Mouse (Mus musculus) hindbrain, embryonic 16.5 days (tissue): Measurements from ENCODE around the gene Kcnc3. TPM values are rescaled to one million over a fixed set of nuclear protein-coding genes. Genes with fewer than 3 reads are reported as not detected.
A peak's percentile ranks its signal among the peaks of the same experiment; 100 is the strongest.

ENCODE experiments used
- ATAC-seq: fragments of 200-750 bp; cut with Nextera tagmentation; 2 replicates; pipeline ENCODE4 v1.8.0; 2017; ENCODE audit warnings: moderate TSS enrichment, moderate library complexity
- H3K27ac ChIP-seq: fragments of 300-500 bp; sonication (generic); 2 replicates; pipeline ENCODE4 v1.5.1; 2014; ENCODE audit warnings: low read depth, mild to moderate bottlenecking, control low read depth, low read length, moderate library complexity
- H3K27me3 ChIP-seq: fragments of 300-500 bp; sonication (generic); replicated peaks from 2 replicates; pipeline ENCODE4 v1.6.1; 2014; ENCODE audit warnings: low read length; ENCODE audit not compliant: control insufficient read depth, insufficient read depth
- H3K36me3 ChIP-seq: fragments of 300-500 bp; sonication (generic); 2 replicates; pipeline ENCODE4 v1.6.1; 2014; ENCODE audit warnings: mild to moderate bottlenecking, low read length, moderate library complexity, mixed read lengths; ENCODE audit not compliant: control insufficient read depth, insufficient read depth
- H3K4me1 ChIP-seq: fragments of 300-500 bp; sonication (generic); 2 replicates; pipeline ENCODE4 v1.6.1; 2014; ENCODE audit warnings: low read depth, low read length; ENCODE audit not compliant: control insufficient read depth, insufficient read depth
- H3K4me2 ChIP-seq: fragments of 300-500 bp; sonication (generic); 2 replicates; pipeline ENCODE4 v1.6.1; 2014; ENCODE audit warnings: mild to moderate bottlenecking, low read length, control low read depth, moderate library complexity
- H3K4me3 ChIP-seq: fragments of 300-500 bp; sonication (generic); 2 replicates; pipeline ENCODE4 v1.5.1; 2014; ENCODE audit warnings: mild to moderate bottlenecking, low read length, control low read depth, moderate library complexity
- H3K9ac ChIP-seq: fragments of 300-500 bp; sonication (generic); 2 replicates; pipeline ENCODE4 v1.6.1; 2014; ENCODE audit warnings: low read depth, mild to moderate bottlenecking, control low read depth, low read length, moderate library complexity
- H3K9me3 ChIP-seq: fragments of 300-500 bp; sonication (generic); 2 replicates; pipeline ENCODE4 v1.6.1; 2014; ENCODE audit warnings: mild to moderate bottlenecking, low read length, moderate library complexity; ENCODE audit not compliant: control insufficient read depth
- WGBS: fragments of 180-500 bp; shearing (Covaris S2); extraction: QIAGEN DNeasy Blood & Tissue Kit; methylation state at CpG from one replicate; pipeline ENCODE4 v1.1.7; 2014; 5-methylcytosine and 5-hydroxymethylcytosine counted together
- polyA plus RNA-seq: library from polyadenylated mRNA; unstranded; fragments of >200 nt; fragmentation: Nextera tagmentation; extraction: Ambion mirVana; gene quantifications from 2 replicates; pipeline ENCODE4 v1.2.1, GENCODE M21; 2015

Kcnc3 gene
- polyA plus RNA-seq, 1 experiment from 2014 or later: 8.5 TPM

GRCm38 (mm10) chr7:44582709-44583108 lies 7.8 kb upstream of the Kcnc3 start:
- ATAC-seq: no peak
- Histone ChIP-seq H3K36me3 (no peaks in the 10 kb centered on the region), H3K4me1 (peaks cover under 1% of the 10 kb centered on the region; the same call in 1 of the 2 replicates), H3K9me3 (peaks cover 7% of the 10 kb centered on the region; the same call in 1 of the 2 replicates), H3K9ac (no peak overlapping the region), H3K4me2 (no peak overlapping the region), H3K27ac (no peak overlapping the region), H3K4me3 (no peak overlapping the region), H3K27me3 (no peaks in the 10 kb centered on the region)
- 75% methylated on average over 5 of the region's 5 CpGs for WGBS

- 91% methylated on average over 1 of the region's 1 CpGs for WGBS
- Histone ChIP-seq H3K36me3 (no peaks in the 10 kb centered on the region), H3K9ac (no peak overlapping the region), H3K4me2 (no peak overlapping the region), H3K27me3 (no peaks in the 10 kb centered on the region), H3K4me1 (peaks cover 5% of the 10 kb centered on the region; the same call in 1 of the 2 replicates), H3K9me3 (peaks cover 7% of the 10 kb centered on the region; the same call in 1 of the 2 replicates), H3K4me3 (no peak overlapping the region), H3K27ac (no peak overlapping the region)
- no peak for ATAC-seq
These were observed 7.3 kb upstream of the Kcnc3 start for GRCm38 (mm10) chr7:44583146-44583545.

GRCm38 (mm10) chr7:44584265-44584804 lies 6.1 kb upstream of the Kcnc3 start:
- Histone ChIP-seq H3K9ac (no peak overlapping the region), H3K4me2 (no peak overlapping the region)
- WGBS: 80% methylated on average over 4 of the region's 4 CpGs

GRCm38 (mm10) chr7:44584921-44585320 lies 5.5 kb upstream of the Kcnc3 start:
- Histone ChIP-seq H3K27ac (no peak overlapping the region), H3K4me3 (no peak overlapping the region), H3K27me3 (no peaks in the 10 kb centered on the region), H3K4me2 (no peak overlapping the region), H3K9ac (no peak overlapping the region), H3K4me1 (peaks cover 16% of the 10 kb centered on the region; the same call in 1 of the 2 replicates), H3K9me3 (peaks cover 2% of the 10 kb centered on the region; the same call in 1 of the 2 replicates), H3K36me3 (no peaks in the 10 kb centered on the region)
- no peak for ATAC-seq
- 90% methylated on average over 6 of the region's 6 CpGs for WGBS

More at GRCm38 (mm10) chr7:44584265-44584804, 6.1 kb upstream of the Kcnc3 start:
- ATAC-seq: no peak
- Histone ChIP-seq H3K4me3 (no peak overlapping the region), H3K4me1 (peaks cover 10% of the 10 kb centered on the region; the same call in 1 of the 2 replicates), H3K27me3 (no peaks in the 10 kb centered on the region), H3K9me3 (peaks cover 2% of the 10 kb centered on the region; the same call in 1 of the 2 replicates), H3K27ac (no peak overlapping the region), H3K36me3 (no peaks in the 10 kb centered on the region)

- no peak overlapping the region for H3K4me2 ChIP-seq
- no peak for ATAC-seq
- no peaks in the 10 kb centered on the region for H3K36me3 ChIP-seq
- no peak overlapping the region for H3K4me3 ChIP-seq
- no peak overlapping the region for H3K27ac ChIP-seq
- peaks cover 18% of the 10 kb centered on the region; the same call in 1 of the 2 replicates for H3K4me1 ChIP-seq
- peaks cover 2% of the 10 kb centered on the region; the same call in 1 of the 2 replicates for H3K9me3 ChIP-seq
- no peak overlapping the region for H3K9ac ChIP-seq
- no peaks in the 10 kb centered on the region for H3K27me3 ChIP-seq
- WGBS: 90% methylated on average over 6 of the region's 6 CpGs
These were observed 4.9 kb upstream of the Kcnc3 start for GRCm38 (mm10) chr7:44585606-44586005.

- Histone ChIP-seq H3K36me3 (no peaks in the 10 kb centered on the region), H3K4me1 (peaks cover 22% of the 10 kb centered on the region), H3K4me2 (peak overlapping the region; percentile 91), H3K27ac (peak overlapping the region; percentile 59), H3K9me3 (no peaks in the 10 kb centered on the region), H3K9ac (peak overlapping the region; percentile 47), H3K27me3 (no peaks in the 10 kb centered on the region), H3K4me3 (peak overlapping the region; percentile 72)
- no peak for ATAC-seq
- WGBS: 7% methylated on average over 19 of the region's 19 CpGs
These were observed 3.9 kb upstream of the Kcnc3 start for GRCm38 (mm10) chr7:44586518-44586917.

GRCm38 (mm10) chr7:44586930-44587329 lies 3.5 kb upstream of the Kcnc3 start:
- peak overlapping the region; percentile 59; the same call in 1 of the 2 replicates for H3K27ac ChIP-seq
- WGBS: under 1% methylated on average over 18 of the region's 18 CpGs
- H3K27me3 ChIP-seq: no peaks in the 10 kb centered on the region
- peak overlapping the region; percentile 91 for H3K4me2 ChIP-seq
- peak overlapping the region; percentile 47 for H3K9ac ChIP-seq
- peaks cover 26% of the 10 kb centered on the region for H3K4me1 ChIP-seq
- no peaks in the 10 kb centered on the region for H3K36me3 ChIP-seq
- H3K9me3 ChIP-seq: no peaks in the 10 kb centered on the region
- ATAC-seq: peak; percentile 55
- peak overlapping the region; percentile 72 for H3K4me3 ChIP-seq

- H3K4me2 ChIP-seq: peak overlapping the region; percentile 91
- H3K9ac ChIP-seq: peak overlapping the region; percentile 47
- no peaks in the 10 kb centered on the region for H3K27me3 ChIP-seq
- ATAC-seq: no peak
- peaks cover 34% of the 10 kb centered on the region for H3K4me1 ChIP-seq
- H3K4me3 ChIP-seq: peak overlapping the region; percentile 72
- H3K9me3 ChIP-seq: no peaks in the 10 kb centered on the region
- H3K27ac ChIP-seq: no peak overlapping the region
- no peaks in the 10 kb centered on the region for H3K36me3 ChIP-seq
- 35% methylated on average over 6 of the region's 6 CpGs for WGBS
These were observed 2.8 kb upstream of the Kcnc3 start for GRCm38 (mm10) chr7:44587676-44588075.

- H3K4me2 ChIP-seq: peak overlapping the region; percentile 91
- no peak overlapping the region for H3K27ac ChIP-seq
- H3K9ac ChIP-seq: peak overlapping the region; percentile 63
- WGBS: 7% methylated on average over 12 of the region's 12 CpGs
- no peaks in the 10 kb centered on the region for H3K9me3 ChIP-seq
- H3K4me1 ChIP-seq: peaks cover 40% of the 10 kb centered on the region
- peak overlapping the region; percentile 72 for H3K4me3 ChIP-seq
- H3K27me3 ChIP-seq: no peaks in the 10 kb centered on the region
- H3K36me3 ChIP-seq: no peaks in the 10 kb centered on the region
- ATAC-seq: no peak
These were observed 2.1 kb upstream of the Kcnc3 start for GRCm38 (mm10) chr7:44588338-44588737.
